Mouse (Mus musculus) heart, postnatal 10 days (tissue): ENCODE measurements around the gene Sim2. TPM values are rescaled to one million over a fixed set of nuclear protein-coding genes. Genes with fewer than 3 reads are reported as not detected.

Source experiments
- DNase-seq, 2 experiments: peaks; one replicate each; pipeline ENCODE4 v3.0.0; 2021
- intact Hi-C: fragments of 180-260 bp; cut with DNase I; formaldehyde crosslinking; loops from one replicate; pipeline ENCODE4 v1.15.1; 2025
- total RNA-seq, 2 experiments: library from RNA; stranded (reverse); gene quantifications; 2 replicates each; pipeline ENCODE4 v1.2.3; 2021

Gene Sim2
- not detected for total RNA-seq

DNA sequence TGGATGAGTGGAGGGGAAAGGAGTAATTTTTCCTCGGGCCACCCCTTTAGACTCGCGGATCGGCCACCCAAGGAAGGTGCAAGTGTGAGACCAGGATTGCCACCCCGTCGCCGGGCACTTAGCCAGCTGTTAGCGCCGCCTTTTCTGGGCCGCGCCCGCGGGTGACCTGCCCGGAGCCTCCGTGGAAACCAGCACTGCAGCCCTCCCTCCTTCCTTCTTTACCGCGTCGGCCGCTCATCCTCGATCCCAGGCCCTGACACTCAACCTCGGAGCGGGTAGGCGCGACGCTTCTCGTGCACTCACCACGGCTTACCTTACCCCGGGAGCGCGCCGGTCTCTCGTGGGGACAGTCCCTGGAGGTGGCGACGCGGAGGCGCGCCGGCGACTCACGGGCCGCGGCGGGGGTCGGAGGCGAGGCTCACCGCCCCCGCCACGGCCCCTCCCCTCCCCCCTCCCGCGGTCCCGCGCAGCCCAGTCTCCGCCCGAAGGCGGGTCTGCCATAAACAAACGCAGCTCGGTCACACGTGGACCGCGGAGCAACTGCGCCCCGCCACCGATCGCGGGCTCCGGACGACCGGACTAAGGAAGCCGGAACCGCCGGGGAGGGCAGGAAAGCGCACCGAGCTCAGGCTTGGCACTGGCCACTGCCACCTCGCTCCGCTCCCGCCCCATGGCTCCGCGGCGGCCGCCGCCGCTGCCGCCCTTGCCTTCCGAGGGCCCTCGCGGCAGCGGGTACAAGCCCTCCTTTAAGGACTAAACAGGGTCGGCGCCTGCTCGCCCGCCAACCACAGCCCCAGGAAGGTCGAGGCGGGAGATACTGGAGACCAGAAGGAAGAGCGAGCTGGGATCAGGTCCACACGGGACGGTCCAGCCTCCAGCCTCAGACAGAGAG is at the start of gene Sim2:
Gene Sim2, plus strand, starts transcription at position 221 of the 892 bp plus-strand sequence.
- DNase-seq, result peak in 1 of 2 experiments; percentile 29
- intact Hi-C loops, result no loop called here

GRCm38 (mm10) chr16:94037280-94037679 is 47.5 kb upstream of the Sim2 start:
- intact Hi-C loops, result no loop called here
- DNase-seq, result no peak

DNA sequence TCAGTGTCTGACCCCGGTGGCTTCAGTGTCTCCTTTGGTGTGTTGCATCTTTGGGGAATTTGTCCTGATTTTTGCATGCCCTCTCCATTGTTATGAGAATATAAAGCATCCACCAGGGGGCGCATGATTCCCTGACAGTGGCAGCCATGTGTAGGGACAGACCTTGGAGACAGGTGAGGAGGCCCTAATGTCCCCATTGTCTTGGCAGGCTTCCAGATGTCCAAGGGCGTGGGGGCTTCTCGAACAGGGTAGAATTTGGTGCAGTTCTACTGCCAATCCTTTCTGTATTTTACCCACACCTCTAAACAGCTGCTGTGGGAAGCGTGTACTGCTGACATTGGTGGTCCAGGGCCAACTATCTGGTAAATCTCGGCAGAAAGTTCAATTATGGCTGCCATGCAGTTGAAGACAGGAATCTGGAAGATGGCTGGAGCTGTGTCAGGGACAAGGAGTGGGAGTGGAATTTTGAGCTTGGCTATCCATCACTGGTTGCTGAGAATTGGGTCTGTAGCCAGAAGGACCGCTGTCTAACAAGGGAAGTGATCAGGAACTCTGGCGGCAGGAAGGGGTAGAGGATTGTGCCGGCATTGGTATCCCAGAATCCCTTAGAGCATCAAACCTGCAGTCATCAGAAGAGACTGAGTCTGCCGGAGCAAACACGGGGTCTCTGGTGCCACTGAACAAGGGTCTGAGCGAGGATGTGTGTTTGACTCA is 46.3 kb upstream of the Sim2 start:
- intact Hi-C loops, result loop anchor here (1.0 kb wide), 1 partner anchor 220 kb away; no protein-coding TSS in a partner anchor
- peak; percentile 51 to 78 for DNase-seq

- intact Hi-C loops, result loop anchor here (1.0 kb wide), 1 partner anchor 219 kb away; no protein-coding TSS in a partner anchor
- no peak for DNase-seq
These were observed 45.8 kb upstream of the Sim2 start for GRCm38 (mm10) chr16:94038986-94039341.

- intact Hi-C loops, result no loop called here
- no peak for DNase-seq
These were observed 44.2 kb upstream of the Sim2 start for GRCm38 (mm10) chr16:94040485-94040884.

DNA sequence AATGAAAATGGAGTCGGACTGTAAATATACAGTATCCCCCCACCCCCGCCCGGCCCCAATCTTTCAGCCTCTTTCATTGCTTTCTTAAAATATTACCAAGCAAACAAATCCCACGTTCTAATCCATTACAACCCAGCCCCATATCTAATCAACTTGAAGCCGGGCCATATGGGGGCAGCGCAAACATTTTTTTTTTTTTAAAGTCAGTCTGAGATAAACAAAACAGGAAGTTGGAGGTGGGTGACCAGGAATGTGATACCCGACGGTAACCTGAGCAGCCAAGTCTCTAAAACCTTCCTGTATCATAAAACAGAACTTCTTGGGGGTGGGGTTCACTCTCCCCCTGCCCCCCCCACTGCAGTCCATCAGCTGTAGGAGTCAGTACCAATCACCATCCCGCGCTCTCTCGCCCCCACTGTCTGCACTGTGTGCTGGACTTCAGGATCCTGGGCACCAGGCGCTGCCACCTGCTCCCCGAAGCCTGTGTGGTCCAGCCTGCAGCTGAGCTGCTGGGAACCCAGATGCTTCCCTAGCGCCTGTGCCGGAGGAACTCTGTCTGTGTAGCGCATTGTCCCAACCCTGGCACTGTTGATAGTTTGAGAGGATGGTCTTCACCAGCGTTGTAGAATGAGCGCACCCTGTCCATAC is 43.5 kb upstream of the Sim2 start:
- intact Hi-C loops, result no loop called here
- no peak for DNase-seq

DNA sequence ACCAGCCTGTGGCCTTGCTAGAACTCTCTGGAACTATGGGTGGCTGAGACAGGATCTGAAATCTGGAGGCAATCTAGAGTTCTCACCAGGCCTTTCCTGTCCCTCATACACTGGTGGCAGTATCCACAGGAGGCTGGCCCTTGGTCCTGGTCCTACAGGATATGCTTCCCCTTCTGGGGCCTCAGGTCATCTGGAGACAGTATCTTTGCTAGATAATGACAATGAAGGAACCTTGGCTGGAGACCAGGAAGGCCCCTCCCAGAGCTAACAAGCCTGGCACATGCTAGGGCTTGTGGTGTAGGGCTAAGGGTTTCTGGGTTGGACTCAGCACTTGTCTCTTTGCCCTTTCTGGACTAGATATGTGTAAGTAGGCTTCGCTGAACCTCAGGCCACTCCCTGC is 40.9 kb upstream of the Sim2 start:
- DNase-seq, result no peak
- intact Hi-C loops, result no loop called here

- intact Hi-C loops, result no loop called here
- DNase-seq, result no peak
These were observed 39.7 kb upstream of the Sim2 start for GRCm38 (mm10) chr16:94044996-94045395.

DNA sequence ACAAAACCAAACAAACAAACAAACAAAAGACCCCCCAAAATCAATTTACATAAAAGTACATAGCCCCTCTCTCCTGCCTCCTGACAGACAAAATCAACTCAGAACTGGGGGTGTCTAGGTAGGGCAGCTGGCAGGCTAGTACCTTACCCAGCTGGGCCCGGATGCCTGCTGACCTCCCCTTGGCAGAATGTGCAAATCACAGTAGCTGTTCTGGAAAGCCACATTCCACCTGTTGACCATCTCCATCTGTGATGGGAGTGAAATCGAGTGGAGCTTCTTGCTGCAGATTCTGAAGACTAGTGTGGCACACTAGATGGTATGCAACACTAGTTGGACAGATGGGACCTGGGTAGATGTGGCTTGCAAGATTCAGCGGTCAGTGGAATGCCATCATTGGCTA is 34.4 kb upstream of the Sim2 start:
- intact Hi-C loops, result no loop called here
- no peak for DNase-seq

DNA sequence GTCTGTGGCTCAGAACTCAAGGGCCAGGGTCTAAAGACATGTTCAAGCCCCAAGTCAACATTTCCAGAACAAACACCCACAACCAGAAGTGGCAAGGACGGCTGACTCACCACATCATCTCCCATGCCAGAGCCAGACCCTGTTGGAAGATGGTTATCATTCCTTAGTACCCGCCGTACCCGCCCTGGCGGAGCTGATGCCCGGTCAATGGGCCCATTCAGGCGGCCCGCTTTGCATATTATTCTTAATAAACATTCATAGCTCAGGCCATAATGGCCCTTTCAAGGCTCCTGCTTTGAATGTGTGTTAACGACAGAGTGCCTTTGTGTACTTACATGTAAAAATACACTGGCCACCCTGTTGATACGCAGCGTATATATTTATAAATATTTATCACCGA is 29.6 kb upstream of the Sim2 start:
- intact Hi-C loops, result no loop called here
- DNase-seq, result no peak

GRCm38 (mm10) chr16:94055576-94055975 is 29.2 kb upstream of the Sim2 start:
- DNase-seq, result no peak
- intact Hi-C loops, result no loop called here

- peak; percentile 45 to 56 for DNase-seq
- intact Hi-C loops, result no loop called here
These were observed 24.9 kb upstream of the Sim2 start for GRCm38 (mm10) chr16:94059820-94060219.

DNA sequence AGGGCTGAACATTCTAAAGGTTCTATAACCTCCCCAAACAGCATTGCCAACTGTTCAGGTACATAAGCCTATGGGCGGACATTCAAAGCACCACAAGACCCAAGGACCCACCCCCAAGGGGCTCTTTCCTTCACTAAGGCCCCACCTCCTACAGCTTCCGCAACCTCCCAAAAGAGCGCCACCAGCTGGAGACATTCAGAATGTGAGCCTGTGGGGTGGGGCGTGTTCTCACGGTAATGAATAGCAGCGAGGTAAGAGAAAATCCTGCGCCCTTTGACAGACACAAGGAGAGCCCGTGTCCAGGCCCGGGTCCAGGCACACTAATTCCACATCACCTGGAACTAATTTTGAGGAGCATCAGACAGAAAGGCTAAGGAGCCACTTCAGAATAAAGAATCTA is 20.5 kb upstream of the Sim2 start:
- intact Hi-C loops, result no loop called here
- no peak for DNase-seq

DNA sequence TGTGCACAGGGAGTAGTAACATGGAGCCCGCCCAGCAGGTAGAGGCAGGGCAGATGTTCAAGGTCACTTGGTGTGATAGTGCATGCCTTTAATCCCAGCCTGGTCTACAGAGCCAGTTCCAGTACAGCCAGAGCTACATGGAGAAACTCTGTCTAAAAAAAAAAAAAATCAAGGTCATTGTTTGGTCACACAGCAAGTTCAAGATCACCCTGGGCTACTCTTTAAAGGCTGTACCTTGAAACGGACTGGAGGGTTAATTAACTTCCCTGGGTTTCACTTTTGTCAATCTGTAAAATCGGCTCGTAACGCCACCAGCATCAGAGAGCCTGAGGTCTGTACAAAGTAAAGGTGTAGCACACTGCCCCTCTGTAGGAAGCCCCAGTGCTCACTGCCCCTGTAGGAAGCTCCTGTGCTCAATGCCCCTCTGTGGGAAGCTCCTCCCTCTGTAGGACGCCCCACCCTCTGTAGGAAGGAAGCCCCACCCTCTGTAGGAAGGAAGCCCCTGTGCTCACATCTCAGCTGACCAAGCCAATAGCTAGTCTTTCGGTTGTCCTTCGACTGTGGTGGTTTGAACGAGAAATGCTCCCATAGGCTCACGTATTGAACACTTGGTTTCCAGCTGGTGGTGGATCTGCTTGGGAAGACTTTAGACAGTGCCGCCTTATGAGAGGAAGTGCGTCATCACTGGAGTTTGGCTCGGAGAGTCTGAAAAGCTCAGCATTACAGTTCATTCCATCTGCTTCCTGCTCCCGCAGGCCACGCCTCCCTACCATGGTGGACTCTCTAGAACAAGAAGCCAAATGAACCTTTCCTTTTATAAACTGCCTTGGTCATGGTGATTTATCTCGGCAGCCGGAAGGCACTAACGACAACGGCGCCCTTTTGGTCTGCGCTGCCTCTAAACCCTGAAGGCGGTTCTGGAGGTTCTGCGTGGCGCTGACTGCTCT is 18.7 kb upstream of the Sim2 start:
- DNase-seq, result no peak
- intact Hi-C loops, result no loop called here

GRCm38 (mm10) chr16:94066771-94067170 is 18.0 kb upstream of the Sim2 start:
- intact Hi-C loops, result no loop called here
- DNase-seq, result no peak

DNA sequence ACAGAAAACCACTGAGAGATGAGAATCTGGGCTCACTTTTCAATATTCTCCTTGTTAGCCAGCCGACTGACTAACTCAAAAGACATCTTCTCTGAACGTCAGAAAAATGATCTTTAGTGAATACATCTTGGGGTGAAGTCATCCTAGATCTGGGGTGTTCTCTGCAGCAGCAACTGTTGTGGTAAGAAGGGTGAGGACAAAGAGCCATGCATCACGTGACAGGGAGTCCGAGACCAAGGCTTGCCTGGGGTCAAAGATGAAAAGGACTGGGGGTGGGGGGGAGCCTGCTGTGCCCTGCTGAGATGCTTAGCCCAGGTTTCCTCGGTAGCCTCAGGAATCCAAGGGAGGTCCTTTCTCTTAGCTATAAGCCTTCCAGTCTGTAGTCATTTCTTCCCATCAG is 17.5 kb upstream of the Sim2 start:
- intact Hi-C loops, result no loop called here
- no peak for DNase-seq

- DNase-seq, result no peak
- intact Hi-C loops, result no loop called here
These were observed 15.7 kb upstream of the Sim2 start for GRCm38 (mm10) chr16:94069061-94069460.

- intact Hi-C loops, result no loop called here
- no peak for DNase-seq
These were observed 13.8 kb upstream of the Sim2 start for GRCm38 (mm10) chr16:94070920-94071319.

- DNase-seq, result no peak
- intact Hi-C loops, result no loop called here
These were observed 13.3 kb upstream of the Sim2 start for GRCm38 (mm10) chr16:94071468-94071867.

DNA sequence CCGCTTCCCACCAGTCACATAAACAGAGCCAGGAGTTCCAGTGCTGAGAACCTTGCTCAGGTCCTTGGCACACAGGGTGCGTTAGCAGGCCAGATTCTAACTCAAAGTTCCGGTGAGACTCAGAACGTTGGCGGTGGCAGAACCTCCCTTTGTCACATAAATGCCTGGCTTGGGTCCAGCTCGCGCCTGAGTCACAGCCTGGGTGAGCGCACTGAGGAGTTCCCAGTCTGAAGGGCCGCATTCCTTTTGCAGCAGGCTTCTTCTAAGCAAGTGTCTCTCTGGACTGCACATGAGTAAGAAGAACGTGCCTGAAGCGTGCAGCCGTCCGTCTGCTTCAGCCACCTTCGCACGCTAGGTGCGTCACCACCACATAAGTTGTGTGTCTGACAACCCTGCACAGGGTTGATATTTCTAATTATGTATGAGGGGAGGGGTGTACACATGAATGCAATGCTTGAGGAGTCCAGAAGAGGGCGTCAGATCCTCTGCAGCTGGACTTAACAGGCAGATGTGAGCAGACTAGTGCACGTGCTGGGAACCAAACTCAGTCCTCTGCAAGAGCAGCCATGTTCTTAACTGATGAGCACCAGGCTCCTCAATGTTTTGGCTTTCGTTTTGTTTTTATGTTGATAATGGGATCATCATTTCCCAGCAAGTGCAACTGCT is 9.2 kb upstream of the Sim2 start:
- intact Hi-C loops, result no loop called here
- DNase-seq, result peak; percentile 25 to 44
